Mouse (Mus musculus): ENCODE results near the gene Trhr2. TPM values are rescaled to one million over a fixed set of nuclear protein-coding genes. Genes with fewer than 3 reads are reported as not detected.

Gene Trhr2
- polyA plus RNA-seq, 1 experiment from 2014 or later: 0.12 TPM

GRCm38 (mm10) chr8:122340761-122341160 lies 19.8 kb downstream of the Trhr2 start:
- Histone ChIP-seq H3K4me3 (replicated peaks) (no peak overlapping the region), H3K27ac (replicated peaks) (no peak overlapping the region), H3K36me3 (no peaks in the 10 kb centered on the region), H3K4me1 (peaks cover 40% of the 10 kb centered on the region), H3K4me2 (no peak overlapping the region), H3K27me3 (replicated peaks) (peaks cover 60% of the 10 kb centered on the region), H3K9ac (replicated peaks) (no peak overlapping the region), H3K9me3 (replicated peaks) (no peaks in the 10 kb centered on the region)
- WGBS: 83% methylated on average over 3 of the region's 3 CpGs
- no peak for ATAC-seq (ENCODE audit: low FRiP score)

DNA sequence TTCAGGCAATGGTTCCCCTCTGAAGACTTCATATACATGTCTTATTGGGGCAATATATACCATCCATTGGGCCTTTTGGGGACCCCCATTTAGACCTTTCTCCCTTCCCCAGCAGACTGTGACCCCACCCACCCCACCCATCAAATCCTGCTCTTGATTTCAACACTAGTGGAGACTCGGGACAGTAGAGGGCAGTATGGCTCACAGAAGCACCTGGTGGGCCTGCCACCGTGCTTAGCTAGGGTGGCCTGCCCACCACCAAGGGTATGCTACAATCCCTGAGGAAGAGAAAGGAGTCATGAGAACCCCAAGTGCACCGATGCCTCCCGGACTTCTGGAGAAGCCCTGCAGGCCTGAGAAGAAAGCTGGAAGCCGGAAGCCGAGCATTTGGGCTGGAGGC lies 21.7 kb downstream of the Trhr2 start:
- Histone ChIP-seq H3K27ac (replicated peaks) (no peak overlapping the region), H3K4me2 (no peak overlapping the region), H3K27me3 (replicated peaks) (peaks cover 75% of the 10 kb centered on the region), H3K9me3 (replicated peaks) (no peaks in the 10 kb centered on the region), H3K36me3 (no peaks in the 10 kb centered on the region), H3K4me3 (replicated peaks) (no peak overlapping the region), H3K4me1 (peaks cover 33% of the 10 kb centered on the region), H3K9ac (replicated peaks) (no peak overlapping the region)
- ATAC-seq (ENCODE audit: low FRiP score): no peak
- WGBS: 58% methylated on average over 6 of the region's 6 CpGs

GRCm38 (mm10) chr8:122336251-122336910 lies 24.2 kb downstream of the Trhr2 start:
- H3K4me1 ChIP-seq: peaks cover 18% of the 10 kb centered on the region
- WGBS: 4% methylated on average over 81 of the region's 81 CpGs
- H3K9ac ChIP-seq (replicated peaks): peak overlapping the region; percentile 64
- no peaks in the 10 kb centered on the region for H3K36me3 ChIP-seq
- H3K4me3 ChIP-seq (replicated peaks): peak overlapping the region; percentile 57
- ATAC-seq (ENCODE audit: low FRiP score): peak; percentile 75
- H3K9me3 ChIP-seq (replicated peaks): no peaks in the 10 kb centered on the region
- H3K27me3 ChIP-seq (replicated peaks): peaks cover 58% of the 10 kb centered on the region
- H3K4me2 ChIP-seq: peak overlapping the region; percentile 78
- H3K27ac ChIP-seq (replicated peaks): no peak overlapping the region

GRCm38 (mm10) chr8:122335638-122336250 lies 24.8 kb downstream of the Trhr2 start:
- peak overlapping the region; percentile 64 for H3K9ac ChIP-seq (replicated peaks)
- H3K4me1 ChIP-seq: peaks cover 21% of the 10 kb centered on the region
- H3K36me3 ChIP-seq: no peaks in the 10 kb centered on the region
- H3K4me2 ChIP-seq: peak overlapping the region; percentile 78
- no peaks in the 10 kb centered on the region for H3K9me3 ChIP-seq (replicated peaks)
- WGBS: 7% methylated on average over 57 of the region's 57 CpGs
- ATAC-seq (ENCODE audit: low FRiP score): peak; percentile 46
- peaks cover 55% of the 10 kb centered on the region for H3K27me3 ChIP-seq (replicated peaks)
- H3K4me3 ChIP-seq (replicated peaks): peak overlapping the region; percentile 57
- H3K27ac ChIP-seq (replicated peaks): no peak overlapping the region

- Histone ChIP-seq H3K4me2 (peak overlapping the region; percentile 78), H3K36me3 (no peaks in the 10 kb centered on the region), H3K27ac (replicated peaks) (no peak overlapping the region), H3K4me3 (replicated peaks) (peak overlapping the region; percentile 57), H3K27me3 (replicated peaks) (peaks cover 55% of the 10 kb centered on the region), H3K9ac (replicated peaks) (no peak overlapping the region), H3K4me1 (peaks cover 25% of the 10 kb centered on the region), H3K9me3 (replicated peaks) (no peaks in the 10 kb centered on the region)
- WGBS: 88% methylated on average over 13 of the region's 13 CpGs
- no peak for ATAC-seq (ENCODE audit: low FRiP score)
Measured at GRCm38 (mm10) chr8:122334791-122335490, 25.6 kb downstream of the Trhr2 start.

GRCm38 (mm10) chr8:122333531-122333930 lies 27.0 kb downstream of the Trhr2 start:
- H3K9me3 ChIP-seq (replicated peaks): no peaks in the 10 kb centered on the region
- H3K36me3 ChIP-seq: no peaks in the 10 kb centered on the region
- no peak overlapping the region for H3K9ac ChIP-seq (replicated peaks)
- H3K4me2 ChIP-seq: no peak overlapping the region
- H3K4me3 ChIP-seq (replicated peaks): no peak overlapping the region
- peaks cover 38% of the 10 kb centered on the region for H3K4me1 ChIP-seq
- H3K27ac ChIP-seq (replicated peaks): no peak overlapping the region
- no peak for ATAC-seq (ENCODE audit: low FRiP score)
- peaks cover 48% of the 10 kb centered on the region for H3K27me3 ChIP-seq (replicated peaks)
- 80% methylated on average over 7 of the region's 7 CpGs for WGBS

- no peak overlapping the region for H3K27ac ChIP-seq (replicated peaks)
- no peak overlapping the region for H3K4me3 ChIP-seq (replicated peaks)
- H3K9me3 ChIP-seq (replicated peaks): no peaks in the 10 kb centered on the region
- H3K9ac ChIP-seq (replicated peaks): no peak overlapping the region
- ATAC-seq (ENCODE audit: low FRiP score): no peak
- peaks cover 38% of the 10 kb centered on the region for H3K4me1 ChIP-seq
- H3K27me3 ChIP-seq (replicated peaks): peaks cover 42% of the 10 kb centered on the region
- H3K36me3 ChIP-seq: no peaks in the 10 kb centered on the region
- H3K4me2 ChIP-seq: no peak overlapping the region
- WGBS: 68% methylated on average over 6 of the region's 6 CpGs
Measured at GRCm38 (mm10) chr8:122332753-122333506, 27.6 kb downstream of the Trhr2 start.

DNA sequence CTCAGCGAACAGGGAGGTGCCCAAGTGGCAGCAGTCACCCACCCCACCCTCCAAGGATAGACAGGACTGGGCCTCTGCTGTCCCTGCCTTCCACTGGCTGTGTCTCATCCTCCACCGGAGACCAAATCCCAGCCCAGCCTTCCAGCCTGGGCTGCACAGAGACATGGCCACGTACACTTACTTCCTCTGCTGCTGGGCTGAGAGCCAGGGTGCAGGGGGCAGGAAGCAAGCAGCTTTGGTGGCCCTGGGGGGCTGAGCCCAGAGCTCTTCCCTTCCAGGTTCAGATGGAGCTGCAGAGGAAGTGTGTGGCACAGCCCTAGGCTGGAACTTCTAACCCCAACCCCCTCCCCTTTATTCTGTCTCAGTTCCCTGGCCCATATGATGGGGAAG lies 29.4 kb downstream of the Trhr2 start:
- Histone ChIP-seq H3K9ac (replicated peaks) (no peak overlapping the region), H3K36me3 (no peaks in the 10 kb centered on the region), H3K27me3 (replicated peaks) (peaks cover 25% of the 10 kb centered on the region), H3K4me3 (replicated peaks) (no peak overlapping the region), H3K27ac (replicated peaks) (no peak overlapping the region), H3K9me3 (replicated peaks) (no peaks in the 10 kb centered on the region), H3K4me1 (peaks cover 33% of the 10 kb centered on the region), H3K4me2 (no peak overlapping the region)
- ATAC-seq (ENCODE audit: low FRiP score): no peak
- 74% methylated on average over 3 of the region's 3 CpGs for WGBS

GRCm38 (mm10) chr8:122330446-122331133 lies 30.0 kb downstream of the Trhr2 start:
- peaks cover 22% of the 10 kb centered on the region for H3K27me3 ChIP-seq (replicated peaks)
- H3K4me3 ChIP-seq (replicated peaks): no peak overlapping the region
- no peak overlapping the region for H3K9ac ChIP-seq (replicated peaks)
- ATAC-seq (ENCODE audit: low FRiP score): no peak
- 76% methylated on average over 12 of the region's 12 CpGs for WGBS
- H3K4me1 ChIP-seq: peaks cover 33% of the 10 kb centered on the region
- no peaks in the 10 kb centered on the region for H3K36me3 ChIP-seq
- no peak overlapping the region for H3K27ac ChIP-seq (replicated peaks)
- H3K9me3 ChIP-seq (replicated peaks): no peaks in the 10 kb centered on the region
- no peak overlapping the region for H3K4me2 ChIP-seq

DNA sequence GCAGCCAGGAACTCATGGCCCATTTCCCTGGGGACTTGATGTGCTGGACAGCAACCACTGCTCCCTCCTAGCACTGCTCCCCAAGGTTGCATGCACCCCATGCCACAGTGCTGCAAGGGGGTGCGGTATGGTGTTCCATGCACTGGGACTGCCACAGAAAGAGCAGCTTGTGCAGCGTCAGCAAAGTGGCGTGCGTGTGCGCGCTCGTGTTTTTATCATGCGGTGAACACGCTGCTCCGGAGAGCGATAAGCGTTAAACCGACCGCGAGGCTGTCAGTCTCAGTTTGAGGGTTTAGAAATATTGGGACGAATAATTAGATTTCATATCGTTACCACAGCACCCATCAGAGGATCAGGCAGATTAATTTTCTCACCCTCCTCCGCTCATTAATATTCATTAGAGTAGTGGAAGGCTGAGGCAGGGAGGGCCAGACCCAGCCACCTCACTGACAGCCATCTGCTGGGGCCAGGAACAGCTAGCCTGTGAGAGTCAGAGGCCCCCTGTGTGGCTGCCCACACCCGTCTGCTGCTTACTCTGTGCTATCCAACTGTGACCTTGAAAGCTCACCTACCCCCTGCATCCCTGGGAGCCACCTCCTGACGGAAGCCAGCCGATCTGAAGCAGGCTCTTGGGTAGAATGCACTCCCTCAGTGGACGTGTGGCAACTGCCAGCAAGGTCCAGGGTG lies 30.9 kb downstream of the Trhr2 start:
- WGBS: 46% methylated on average over 22 of the region's 22 CpGs
- Histone ChIP-seq H3K9ac (replicated peaks) (no peak overlapping the region; the same call in 1 of the 2 replicates), H3K4me3 (replicated peaks) (no peak overlapping the region), H3K27ac (replicated peaks) (0 out of 2 replicates have a peak overlapping the region, but pooled peaks have one; percentile 20), H3K36me3 (no peaks in the 10 kb centered on the region), H3K9me3 (replicated peaks) (no peaks in the 10 kb centered on the region), H3K4me1 (peaks cover 31% of the 10 kb centered on the region), H3K27me3 (replicated peaks) (peaks cover 13% of the 10 kb centered on the region), H3K4me2 (no peak overlapping the region)
- ATAC-seq (ENCODE audit: low FRiP score): 0 out of 2 replicates have a peak, but pooled peaks have one; percentile 31
